In genomic region chr4:130704615-130705014, GRCm38 (mm10) we compare ENCODE assay signal across 25 mouse cellular contexts. TPM values are rescaled to one million over a fixed set of nuclear protein-coding genes. Genes with fewer than 3 reads are reported as not detected.
A peak's percentile ranks its signal among the peaks of the same experiment; 100 is the strongest.
DNase-seq lines count a peak whose midpoint lies in the region; ATAC-seq and TF ChIP-seq lines count a peak whose summit lies in the region.
"Had no signal": no experiment of that assay in that cellular context is flagged by ENCODE, and none has a peak within 500 bp of the region (broad histone marks: within the 10 kb centered on the region; RNA-seq: fewer than 3 reads in every experiment).

No protein-coding gene starts in this region.

- no peak overlapping the region for H3K4me2 ChIP-seq in liver, embryonic 14.5 days (ENCODE audit: low read depth)
- H3K4me2 ChIP-seq in midbrain, embryonic 11.5 days: no peak overlapping the region
- H3K4me2 ChIP-seq: embryonic facial prominence, embryonic 12.5 days; embryonic facial prominence, embryonic 15.5 days; forebrain, embryonic 15.5 days; heart, embryonic 11.5 days; hindbrain, embryonic 13.5 days had no signal

- DNase-seq in liver, adult 2 months (ENCODE audit: extremely low read depth, low read depth, low spot score): no peak
- DNase-seq in liver: no peak
- DNase-seq in liver, embryonic 14.5 days (ENCODE audit: low read depth in 3 of 3, low spot score in 3 of 3): no peak
- no peak for DNase-seq in gastrocnemius, postnatal 14 days
- DNase-seq in midbrain, embryonic 11.5 days (ENCODE audit: low spot score, missing footprints): no peak
- DNase-seq: adrenal gland, postnatal 10 days; adrenal gland, postnatal 36 days; B cell, adult 2 months; cerebellum, adult 18-20 months; cerebellum, adult 9-10 months; cerebellum, postnatal 14 days; gastrocnemius, postnatal 36 days; heart, postnatal 36 days had no signal

- 93% methylated on average over 4 of the region's 4 CpGs for WGBS in liver, adult 2 months
- 86% methylated on average over 4 of the region's 4 CpGs for WGBS in liver, embryonic 14.5 days (ENCODE audit: insufficient replicate concordance)
- 96% methylated on average over 4 of the region's 4 CpGs for WGBS in small intestine, adult 2 months
- 96% methylated on average over 4 of the region's 4 CpGs for WGBS in midbrain, embryonic 11.5 days

- intact Hi-C loops in gastrocnemius, postnatal 14 days (cut with DNase I; ENCODE audit: low total_unique reads): no loop called here

- H3K27me3 ChIP-seq in liver, adult 2 months (ENCODE audit: control insufficient read depth, insufficient read depth, low read length): no peaks in the 10 kb centered on the region
- no peaks in the 10 kb centered on the region for H3K27me3 ChIP-seq in liver, embryonic 14.5 days (ENCODE audit: control insufficient read depth, insufficient read depth, low read length)
- H3K27me3 ChIP-seq in small intestine, adult 2 months (ENCODE audit: control insufficient read depth, insufficient read depth, low read length): no peaks in the 10 kb centered on the region
- no peaks in the 10 kb centered on the region for H3K27me3 ChIP-seq in midbrain, embryonic 11.5 days (ENCODE audit: control insufficient read depth, insufficient read depth, low read length)
- H3K27me3 ChIP-seq: CH12.LX; embryonic facial prominence, embryonic 12.5 days; embryonic facial prominence, embryonic 15.5 days; forebrain, embryonic 15.5 days; hindbrain, embryonic 13.5 days; Patski had no signal

- H3K27ac ChIP-seq in liver, adult 2 months (replicated peaks; ENCODE audit: insufficient read depth, low read depth, low read length): peak overlapping the region; percentile 56
- peak overlapping the region; percentile 59 for H3K27ac ChIP-seq in liver, embryonic 14.5 days
- peak overlapping the region; percentile 33; the same call in 1 of the 2 replicates for H3K27ac ChIP-seq in small intestine, adult 2 months (ENCODE audit: insufficient read depth, low read depth, low read length)
- H3K27ac ChIP-seq in midbrain, embryonic 11.5 days (ENCODE audit: low read depth, low read length): no peak overlapping the region
- H3K27ac ChIP-seq: embryonic facial prominence, embryonic 12.5 days; embryonic facial prominence, embryonic 15.5 days; forebrain, embryonic 15.5 days; hindbrain, embryonic 10.5 days; hindbrain, embryonic 13.5 days; hindbrain, postnatal 0 days had no signal

- ATAC-seq in liver, embryonic 14.5 days (ENCODE audit: insufficient read depth): no peak
- ATAC-seq in midbrain, embryonic 11.5 days (ENCODE audit: low FRiP score): no peak
- ATAC-seq: forebrain, embryonic 15.5 days; hindbrain, postnatal 0 days; inflammation-experienced regulatory T-cells, adult 6 months; Patski had no signal

- H3K4me1 ChIP-seq in liver, adult 2 months (ENCODE audit: control insufficient read depth, insufficient read depth, low read length): peaks cover 57% of the 10 kb centered on the region
- peaks cover 53 to 60% of the 10 kb centered on the region in 2 experiments for H3K4me1 ChIP-seq in liver, embryonic 14.5 days (replicated peaks; ENCODE audit: control insufficient read depth in 2 of 2, insufficient read depth in 2 of 2, low read length in 1 of 2)
- peaks cover 27% of the 10 kb centered on the region; the same call in 1 of the 2 replicates for H3K4me1 ChIP-seq in small intestine, adult 2 months (ENCODE audit: control insufficient read depth, insufficient read depth, insufficient read length, low read length)
- H3K4me1 ChIP-seq in midbrain, embryonic 11.5 days (ENCODE audit: control insufficient read depth, insufficient read depth, low read length): no peaks in the 10 kb centered on the region
- H3K4me1 ChIP-seq: embryonic facial prominence, embryonic 12.5 days; hindbrain, embryonic 10.5 days had no signal

- peaks cover 52% of the 10 kb centered on the region for H3K79me2 ChIP-seq in liver, adult 2 months (ENCODE audit: control insufficient read depth, insufficient read depth, low read length)

- H3K4me3 ChIP-seq in liver, adult 2 months (ENCODE audit: insufficient read depth, low read depth, low read length): no peak overlapping the region
- no peak overlapping the region for H3K4me3 ChIP-seq in liver, embryonic 14.5 days (ENCODE audit: insufficient read depth in 1 of 2, low read depth in 2 of 2, low read length in 2 of 2)
- no peak overlapping the region for H3K4me3 ChIP-seq in small intestine, adult 2 months (ENCODE audit: low read depth, low read length)
- H3K4me3 ChIP-seq in midbrain, embryonic 11.5 days (ENCODE audit: low read depth, low read length): no peak overlapping the region
- H3K4me3 ChIP-seq: embryonic facial prominence, embryonic 12.5 days; embryonic facial prominence, embryonic 15.5 days; forebrain, embryonic 15.5 days; hindbrain, embryonic 10.5 days; hindbrain, embryonic 13.5 days had no signal

- no peak for TF ChIP-seq CTCF in liver, adult 2 months (IDR thresholded peaks at IDR 0.05; ENCODE audit: low read depth, low read length)
- no peak for TF ChIP-seq CTCF in liver, embryonic 14.5 days (IDR thresholded peaks at IDR 0.05; ENCODE audit: low read depth)
- TF ChIP-seq CTCF in small intestine, adult 2 months (IDR thresholded peaks at IDR 0.05; ENCODE audit: extremely low read depth, insufficient read length, insufficient replicate concordance, low read depth, low read length): no peak

- no peak for TF ChIP-seq EP300 in liver, embryonic 14.5 days (IDR thresholded peaks at IDR 0.05; ENCODE audit: low read depth)

- TF ChIP-seq POLR2A in liver, adult 2 months (IDR thresholded peaks at IDR 0.05; ENCODE audit: extremely low read depth, insufficient read depth, low read length): no peak
- TF ChIP-seq POLR2A in small intestine, adult 2 months (IDR thresholded peaks at IDR 0.05; ENCODE audit: low read depth, low read length): no peak

- no peaks in the 10 kb centered on the region for H3K9me3 ChIP-seq in liver, embryonic 14.5 days (ENCODE audit: control insufficient read depth, low read length)
- no peaks in the 10 kb centered on the region for H3K9me3 ChIP-seq in midbrain, embryonic 11.5 days (ENCODE audit: control insufficient read depth, low read length)
- H3K9me3 ChIP-seq: embryonic facial prominence, embryonic 12.5 days; embryonic facial prominence, embryonic 15.5 days; forebrain, embryonic 15.5 days; G1E; hindbrain, embryonic 10.5 days; hindbrain, embryonic 13.5 days had no signal

- peaks cover 27% of the 10 kb centered on the region for H3K36me3 ChIP-seq in liver, adult 2 months (ENCODE audit: control insufficient read depth, insufficient read depth, low read length)
- H3K36me3 ChIP-seq in liver, embryonic 14.5 days (replicated peaks; ENCODE audit: control insufficient read depth, insufficient read depth, low read depth): peaks cover 56% of the 10 kb centered on the region
- H3K36me3 ChIP-seq in small intestine, adult 2 months (ENCODE audit: control insufficient read depth, insufficient read depth, low read length): peaks cover 31% of the 10 kb centered on the region
- H3K36me3 ChIP-seq in midbrain, embryonic 11.5 days (ENCODE audit: control insufficient read depth, insufficient read depth, low read length): peaks cover 6% of the 10 kb centered on the region; the same call in 1 of the 2 replicates

- no peak overlapping the region for H3K9ac ChIP-seq in liver, adult 2 months (ENCODE audit: low read depth, low read length)
- no peak overlapping the region for H3K9ac ChIP-seq in liver, embryonic 14.5 days (replicated peaks)
- H3K9ac ChIP-seq in midbrain, embryonic 11.5 days (ENCODE audit: low read length): no peak overlapping the region
- H3K9ac ChIP-seq: embryonic facial prominence, embryonic 12.5 days; embryonic facial prominence, embryonic 15.5 days; forebrain, embryonic 15.5 days; hindbrain, embryonic 13.5 days had no signal

RNA-seq across cellular contexts. Expression of gene Pum1, which starts 41.5 kb away (rescaled TPM):
- 25.4 and 33.1 TPM in 2 replicates for total RNA-seq in liver, adult 2 months (2014; rRNA removed)
- polyA plus RNA-seq in liver, adult 2 months (2012; rRNA removed): 26.3 and 30.3 TPM in 2 replicates
- 15.2 and 17.9 TPM in 2 replicates for polyA plus RNA-seq in liver, embryonic 14.5 days (2012; rRNA removed)
- 23.1 and 26.8 TPM in 2 replicates for polyA plus RNA-seq in liver, embryonic 14.5 days (2014; fragmentation: Nextera tagmentation; extraction: Ambion mirVana)
- polyA plus RNA-seq in small intestine, adult 2 months (2012; rRNA removed): 25.6 and 48.4 TPM in 2 replicates
- 10 to 100 TPM; 31.5 to 34.3 TPM for total RNA-seq in gastrocnemius, postnatal 14 days (2021)
- polyA plus RNA-seq in midbrain, embryonic 11.5 days (2014; fragmentation: Nextera tagmentation; extraction: Ambion mirVana): 103 and 107 TPM in 2 replicates
